Mouse (Mus musculus) G1E (cell line): ENCODE measurements around the gene Lrrc3c.

ENCODE experiments used
- CTCF ChIP-seq: IDR thresholded peaks from 2 replicates; pipeline ENCODE4 v1.5.1; 2012; ENCODE audit warnings: low read depth, low read length, inconsistent platforms, mixed read lengths
- GATA2 ChIP-seq: IDR thresholded peaks from 2 replicates; pipeline ENCODE4 v1.6.1; 2012; ENCODE audit warnings: low read depth, low read length, inconsistent platforms, borderline replicate concordance
- POLR2AphosphoS5 ChIP-seq: IDR thresholded peaks from 2 replicates; pipeline ENCODE4 v1.6.1; 2012; ENCODE audit warnings: low read depth, low read length, inconsistent platforms; ENCODE audit not compliant: insufficient replicate concordance
- TAL1 ChIP-seq: conservative IDR thresholded peaks from 2 replicates; pipeline ENCODE4 v1.6.1; 2012; ENCODE audit warnings: low read depth, low read length, inconsistent platforms, mixed read lengths

GRCm38 (mm10) chr11:98577776-98578175 lies 20.3 kb upstream of the Lrrc3c start:
- TF ChIP-seq CTCF, result no peak
- no peak for TF ChIP-seq TAL1
- no peak for TF ChIP-seq GATA2
- TF ChIP-seq POLR2AphosphoS5, result no peak
